Mouse (Mus musculus) liver, postnatal 0 days (tissue): ENCODE measurements around the gene Taf15. TPM values are rescaled to one million over a fixed set of nuclear protein-coding genes. Genes with fewer than 3 reads are reported as not detected.
A peak's percentile ranks its signal among the peaks of the same experiment; 100 is the strongest.

Experiments
- ATAC-seq: fragments of 200-750 bp; cut with Nextera tagmentation; 2 replicates; pipeline ENCODE4 v1.8.0; 2017; ENCODE audit warnings: mild to moderate bottlenecking, moderate library complexity
- DNase-seq: peaks from one replicate; pipeline ENCODE4 v3.0.0-alpha.2; 2016
- H3K27ac ChIP-seq: fragments of 300-500 bp; sonication (generic); 2 replicates; pipeline ENCODE4 v1.5.1; 2014; ENCODE audit warnings: antibody characterized with exemption, moderate library complexity, mild to moderate bottlenecking, low read depth
- H3K27me3 ChIP-seq: fragments of 300-500 bp; sonication (generic); 2 replicates; pipeline ENCODE4 v1.6.1; 2014; ENCODE audit warnings: low read length, control low read depth, mixed read lengths; ENCODE audit not compliant: insufficient read depth
- H3K36me3 ChIP-seq: fragments of 300-500 bp; sonication (generic); replicated peaks from 2 replicates; pipeline ENCODE4 v1.6.1; 2014; ENCODE audit warnings: mild to moderate bottlenecking, control low read depth, low read length, moderate library complexity, mixed read lengths; ENCODE audit not compliant: insufficient read depth
- H3K4me1 ChIP-seq: fragments of 300-500 bp; sonication (generic); 2 replicates; pipeline ENCODE4 v1.6.1; 2014; ENCODE audit warnings: antibody characterized with exemption, mild to moderate bottlenecking, control low read depth; ENCODE audit not compliant: insufficient read depth
- H3K4me2 ChIP-seq: fragments of 300-500 bp; sonication (generic); 2 replicates; pipeline ENCODE4 v1.6.1; 2014; ENCODE audit warnings: low read depth, mild to moderate bottlenecking, low read length, moderate library complexity, mixed read lengths
- H3K4me3 ChIP-seq: fragments of 300-500 bp; sonication (generic); 2 replicates; pipeline ENCODE4 v1.5.1; 2014; ENCODE audit warnings: low read depth, low read length
- H3K9ac ChIP-seq: fragments of 300-500 bp; sonication (generic); replicated peaks from 2 replicates; pipeline ENCODE4 v1.6.1; 2014; ENCODE audit warnings: mild to moderate bottlenecking, moderate library complexity
- H3K9me3 ChIP-seq: fragments of 300-500 bp; sonication (generic); 2 replicates; pipeline ENCODE4 v1.6.1; 2016; ENCODE audit warnings: mild to moderate bottlenecking, control low read depth, low read length, mixed read lengths
- CTCF ChIP-seq: sonication (generic); IDR thresholded peaks from 2 replicates; pipeline ENCODE4 v1.5.1; 2016; ENCODE audit warnings: antibody characterized with exemption, low read depth
- EP300 ChIP-seq: IDR thresholded peaks from 2 replicates; pipeline ENCODE4 v1.6.1; 2016; ENCODE audit warnings: antibody characterized with exemption, low read depth, mild to moderate bottlenecking
- WGBS: fragments of 180-500 bp; shearing (Covaris S2); extraction: QIAGEN DNeasy Blood & Tissue Kit; methylation state at CpG from one replicate; pipeline ENCODE4 v1.1.7; 2014; ENCODE audit not compliant: insufficient replicate concordance; 5-methylcytosine and 5-hydroxymethylcytosine counted together
- polyA plus RNA-seq: library from polyadenylated mRNA; unstranded; fragments of >200 nt; fragmentation: Nextera tagmentation; extraction: Ambion mirVana; gene quantifications from 2 replicates; pipeline ENCODE4 v1.2.1, GENCODE M21; 2015

Taf15 gene
- polyA plus RNA-seq, 1 experiment from 2014 or later: 3.4 TPM

DNA sequence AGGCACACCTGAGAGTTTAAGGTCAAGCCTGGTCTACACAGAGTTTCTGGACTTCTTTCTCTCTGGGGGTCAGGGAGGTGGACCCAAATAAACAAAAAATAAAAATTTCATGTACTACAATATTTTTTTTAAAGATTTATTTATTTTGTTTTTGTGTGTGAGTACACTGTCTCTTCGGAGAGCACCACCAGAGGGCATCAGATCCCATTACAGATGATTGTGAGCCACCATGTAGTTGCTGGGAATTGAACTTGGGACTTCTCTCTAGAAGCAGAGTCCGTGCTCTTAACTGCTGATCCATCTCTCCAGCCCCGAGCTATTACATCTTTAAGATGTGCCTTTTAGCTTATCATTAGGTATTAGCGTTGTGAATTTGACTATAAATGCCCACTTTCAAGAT lies 18.6 kb downstream of the Taf15 start:
- Histone ChIP-seq H3K27ac (no peak overlapping the region), H3K9ac (no peak overlapping the region), H3K4me1 (no peaks in the 10 kb centered on the region), H3K36me3 (peaks cover 42% of the 10 kb centered on the region), H3K27me3 (no peaks in the 10 kb centered on the region), H3K9me3 (no peaks in the 10 kb centered on the region), H3K4me3 (no peak overlapping the region), H3K4me2 (no peak overlapping the region)
- ATAC-seq (no peak), DNase-seq (no peak)
- 73% methylated on average over 4 of the region's 4 CpGs for WGBS
- TF ChIP-seq EP300 (no peak), CTCF (peak; percentile 40; the same call in 1 of the 2 replicates)

DNA sequence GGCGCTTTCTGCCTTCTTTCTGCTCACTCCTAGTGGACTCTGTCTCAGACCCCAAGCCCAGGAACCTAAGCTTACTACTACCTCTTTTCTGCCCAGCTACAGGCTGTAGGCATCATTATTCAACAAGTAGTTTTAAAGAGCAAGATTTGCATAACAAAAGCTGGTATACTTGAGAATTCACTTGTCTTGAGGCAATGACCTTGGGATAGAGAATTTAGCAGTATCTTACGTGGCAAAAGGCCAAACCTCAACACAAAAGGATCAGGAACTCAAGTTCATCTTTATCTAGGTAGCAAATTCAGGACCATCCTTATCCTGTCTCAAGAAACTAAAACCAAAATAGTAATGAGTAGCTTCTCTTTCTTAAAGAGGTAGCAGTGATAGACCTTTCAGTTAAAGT lies 22.7 kb downstream of the Taf15 start:
- H3K4me1 ChIP-seq: no peaks in the 10 kb centered on the region
- no peaks in the 10 kb centered on the region for H3K9me3 ChIP-seq
- H3K36me3 ChIP-seq: peaks cover 45% of the 10 kb centered on the region
- DNase-seq: no peak
- no peak overlapping the region for H3K27ac ChIP-seq
- no peak for ATAC-seq
- no peak overlapping the region for H3K4me3 ChIP-seq
- 86% methylated on average over 2 of the region's 2 CpGs for WGBS
- H3K9ac ChIP-seq: no peak overlapping the region
- no peak overlapping the region for H3K4me2 ChIP-seq
- TF ChIP-seq EP300 (no peak), CTCF (no peak)
- no peaks in the 10 kb centered on the region for H3K27me3 ChIP-seq

DNA sequence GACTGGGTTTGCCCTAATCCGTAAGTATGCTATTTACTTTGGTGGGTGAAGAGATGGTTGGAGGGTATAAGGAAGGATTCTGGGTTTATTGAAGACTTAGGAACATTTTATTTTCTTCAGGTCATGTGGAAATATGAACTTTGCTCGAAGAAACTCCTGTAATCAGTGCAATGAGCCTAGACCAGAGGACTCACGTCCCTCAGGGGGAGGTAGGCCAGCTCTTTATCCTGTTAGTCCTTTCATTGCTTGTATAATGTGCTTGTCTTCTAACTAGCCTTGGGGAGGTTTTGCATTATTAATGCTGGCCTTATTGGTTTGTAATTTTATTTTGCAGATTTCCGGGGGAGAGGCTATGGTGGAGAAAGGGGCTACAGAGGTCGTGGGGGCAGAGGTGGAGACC lies 31.4 kb downstream of the Taf15 start:
- Histone ChIP-seq H3K27ac (no peak overlapping the region), H3K4me1 (no peaks in the 10 kb centered on the region), H3K36me3 (peaks cover 62% of the 10 kb centered on the region), H3K4me3 (no peak overlapping the region), H3K9ac (no peak overlapping the region), H3K27me3 (no peaks in the 10 kb centered on the region), H3K9me3 (no peaks in the 10 kb centered on the region), H3K4me2 (no peak overlapping the region)
- TF ChIP-seq EP300 (no peak), CTCF (no peak)
- 92% methylated on average over 5 of the region's 5 CpGs for WGBS
- DNase-seq (no peak), ATAC-seq (no peak)

DNA sequence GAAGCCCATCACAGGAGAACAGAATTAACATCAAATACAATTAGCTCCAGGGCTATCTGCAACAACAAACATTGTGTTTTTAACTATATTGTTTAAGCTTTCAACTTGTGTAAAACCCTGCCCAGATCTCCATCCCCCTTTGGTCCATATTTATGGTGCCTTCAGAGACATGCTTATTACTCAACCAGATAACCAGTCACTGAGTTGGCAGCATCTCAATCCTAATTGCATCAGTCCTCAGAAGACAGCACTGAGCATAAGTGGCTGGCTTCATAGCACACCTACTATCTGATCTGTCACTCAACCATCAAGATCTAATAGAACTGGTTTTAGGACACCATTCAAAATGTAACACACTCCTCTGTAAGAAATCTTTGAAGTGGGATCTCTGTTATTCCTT lies 36.6 kb downstream of the Taf15 start:
- H3K36me3 ChIP-seq: peaks cover 24% of the 10 kb centered on the region
- H3K4me3 ChIP-seq: no peak overlapping the region
- ATAC-seq: no peak
- no peak overlapping the region for H3K9ac ChIP-seq
- H3K27ac ChIP-seq: no peak overlapping the region
- no peaks in the 10 kb centered on the region for H3K27me3 ChIP-seq
- H3K4me2 ChIP-seq: no peak overlapping the region
- H3K9me3 ChIP-seq: no peaks in the 10 kb centered on the region
- TF ChIP-seq EP300 (no peak), CTCF (no peak)
- no peaks in the 10 kb centered on the region for H3K4me1 ChIP-seq
- DNase-seq: no peak

DNA sequence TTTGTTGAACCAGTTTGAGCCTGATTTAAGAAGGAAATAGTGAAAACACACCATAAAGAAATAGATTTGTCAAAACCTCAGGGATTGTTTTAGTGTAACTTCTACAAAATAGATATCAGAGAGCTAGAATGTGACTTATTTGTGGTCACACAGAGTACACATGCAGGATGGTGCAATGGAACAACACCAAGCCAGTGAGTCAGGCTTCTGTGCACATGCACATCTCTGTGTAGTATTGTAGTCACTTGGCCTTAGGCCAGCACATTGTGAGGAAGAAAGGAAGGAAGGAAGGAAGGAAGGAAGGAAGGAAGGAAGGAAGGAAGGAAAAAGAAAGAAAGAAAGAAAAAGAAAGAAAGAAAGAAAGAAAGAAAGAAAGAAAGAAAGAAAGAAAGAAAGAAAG lies 44.3 kb downstream of the Taf15 start:
- Histone ChIP-seq H3K36me3 (no peaks in the 10 kb centered on the region), H3K4me2 (no peak overlapping the region), H3K27me3 (no peaks in the 10 kb centered on the region), H3K9ac (no peak overlapping the region), H3K9me3 (no peaks in the 10 kb centered on the region), H3K4me1 (no peaks in the 10 kb centered on the region), H3K27ac (no peak overlapping the region), H3K4me3 (no peak overlapping the region)
- DNase-seq (no peak), ATAC-seq (no peak)
- no peak for TF ChIP-seq EP300
- no peak for TF ChIP-seq CTCF

DNA sequence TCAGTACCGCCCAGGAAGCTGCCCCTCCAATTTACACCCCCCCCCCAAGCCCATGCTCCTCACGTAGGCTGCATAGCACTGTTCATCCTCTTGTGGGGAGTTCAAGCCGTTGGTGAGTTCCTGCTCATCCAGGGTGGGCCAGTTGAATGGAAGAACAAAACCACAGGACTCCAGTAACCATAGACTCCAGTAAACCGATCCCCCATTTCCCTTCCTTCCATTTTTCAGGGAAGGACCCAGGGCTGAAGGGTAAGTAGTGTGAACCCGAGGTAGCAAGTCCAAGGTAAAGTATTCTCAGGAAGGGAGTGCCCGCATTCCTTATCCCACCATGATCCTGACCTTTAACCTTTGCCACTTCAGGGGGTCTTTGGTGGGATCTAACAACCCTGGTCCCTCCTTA lies 45.5 kb downstream of the Taf15 start:
- TF ChIP-seq EP300: no peak
- no peak for TF ChIP-seq CTCF
- H3K4me3 ChIP-seq: no peak overlapping the region
- 72% methylated on average over 6 of the region's 6 CpGs for WGBS
- no peaks in the 10 kb centered on the region for H3K4me1 ChIP-seq
- H3K27ac ChIP-seq: no peak overlapping the region
- no peak for DNase-seq
- no peaks in the 10 kb centered on the region for H3K27me3 ChIP-seq
- no peak overlapping the region for H3K9ac ChIP-seq
- H3K36me3 ChIP-seq: no peaks in the 10 kb centered on the region
- H3K4me2 ChIP-seq: no peak overlapping the region
- H3K9me3 ChIP-seq: no peaks in the 10 kb centered on the region
- no peak for ATAC-seq

DNA sequence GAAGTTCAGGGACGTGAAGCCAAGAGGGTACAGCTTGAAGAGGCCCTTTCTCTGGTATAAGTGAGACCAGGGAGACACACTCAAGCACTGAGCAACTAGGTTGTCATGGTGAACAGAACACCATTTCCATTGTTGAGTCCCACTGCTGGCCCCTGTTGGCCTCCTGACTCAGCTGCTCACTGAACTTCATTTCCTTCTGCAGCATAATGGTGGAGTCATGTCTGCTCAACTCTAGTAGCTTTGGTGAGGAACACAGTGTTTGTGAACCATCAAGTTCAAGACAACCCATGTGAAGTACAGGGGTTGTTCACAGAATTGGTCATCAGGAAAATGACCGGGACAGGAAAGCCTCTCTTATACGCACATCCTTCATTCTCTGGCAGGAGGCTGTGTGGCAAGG lies 49.2 kb downstream of the Taf15 start, which contains the start of gene Heatr9:
Heatr9 (minus strand) TSS at position 101 of the 400 bp plus-strand sequence.
- no peak for TF ChIP-seq CTCF
- no peak for TF ChIP-seq EP300
- Histone ChIP-seq H3K36me3 (no peaks in the 10 kb centered on the region), H3K9ac (no peak within 1 kb of the TSS), H3K4me2 (no peak within 1 kb of the TSS), H3K27ac (no peak within 1 kb of the TSS), H3K27me3 (no peaks in the 10 kb centered on the region), H3K4me1 (no peaks in the 10 kb centered on the region), H3K4me3 (no peak within 1 kb of the TSS), H3K9me3 (no peaks in the 10 kb centered on the region)
- 78% methylated on average over 3 of the region's 3 CpGs for WGBS
- no peak for DNase-seq
- ATAC-seq: no peak
